ENCODE assay signal across 6 mouse cellular contexts in genomic region chr13:100452415-100453127, GRCm38 (mm10). TPM values are rescaled to one million over a fixed set of nuclear protein-coding genes. Genes with fewer than 3 reads are reported as not detected.
"Had no signal": no experiment of that assay in that cellular context is flagged by ENCODE, and none has a peak within 500 bp of the region (broad histone marks: within the 10 kb centered on the region; RNA-seq: fewer than 3 reads in every experiment).

Gene Naip1, minus strand, starts transcription at chr13:100452869.

RNA-seq across cellular contexts. Expression of gene Naip1, which starts in this region (rescaled TPM):
- total RNA-seq: midbrain, postnatal 0 days had no signal
- polyA plus RNA-seq: liver, embryonic 15.5 days; lung, postnatal 0 days; midbrain, embryonic 11.5 days; midbrain, embryonic 13.5 days; neural tube, embryonic 11.5 days had no signal
